Comparison of ENCODE assay signal across 8 mouse cellular contexts in genomic region chr9:37613182-37613910, GRCm38 (mm10). TPM values are rescaled to one million over a fixed set of nuclear protein-coding genes. Genes with fewer than 3 reads are reported as not detected.
DNase-seq lines count a peak whose midpoint lies in the region; ATAC-seq lines count a peak whose summit lies in the region.

TSS of gene Spa17 (minus strand) at chr9:37613722.

- peak; percentile 93 for ATAC-seq in megakaryocyte progenitor cell, adult 5-6 weeks (replicated peaks; ENCODE audit: poor library complexity)

- DNase-seq in adipocyte (ENCODE audit: low spot score), result peak; percentile 91
- peak; percentile 90 for DNase-seq in embryo, embryonic 10 days (ENCODE audit: low spot score)
- peak; percentile 85 for DNase-seq in gastrocnemius, postnatal 10 days
- DNase-seq in induced T-regulatory cell, adult 2 months (ENCODE audit: low read depth), result peak; percentile 95
- peak; percentile 71 to 88 for DNase-seq in left cerebral cortex, adult 9 months (ENCODE audit: low spot score in 2 of 2)
- DNase-seq in right cerebral cortex, postnatal 14 days, result peak; percentile 85
- DNase-seq in urinary bladder, postnatal 36 days (ENCODE audit: low spot score in 2 of 2), result peak; percentile 83 to 87

RNA-seq across cellular contexts. Expression of gene Spa17, which starts in this region (rescaled TPM):
- total RNA-seq in gastrocnemius, postnatal 10 days (2021), result 1 to 10 TPM; 2.1 to 3.0 TPM
- total RNA-seq in megakaryocyte progenitor cell, adult 5-6 weeks (2015), result 2.9 and 6.7 TPM in 2 replicates
- 1.7 and 5.1 TPM in 2 replicates for total RNA-seq in megakaryocyte progenitor cell, adult 5-6 weeks (2017)

Comparison
In these comparisons a context has a peak if more than half of its experiments do, and no peak if none do; other contexts are left out.
1. Peak in every context shown above with its lines: DNase-seq and ATAC-seq.